Mouse (Mus musculus): ENCODE data around the gene Ndufa10.

DNA sequence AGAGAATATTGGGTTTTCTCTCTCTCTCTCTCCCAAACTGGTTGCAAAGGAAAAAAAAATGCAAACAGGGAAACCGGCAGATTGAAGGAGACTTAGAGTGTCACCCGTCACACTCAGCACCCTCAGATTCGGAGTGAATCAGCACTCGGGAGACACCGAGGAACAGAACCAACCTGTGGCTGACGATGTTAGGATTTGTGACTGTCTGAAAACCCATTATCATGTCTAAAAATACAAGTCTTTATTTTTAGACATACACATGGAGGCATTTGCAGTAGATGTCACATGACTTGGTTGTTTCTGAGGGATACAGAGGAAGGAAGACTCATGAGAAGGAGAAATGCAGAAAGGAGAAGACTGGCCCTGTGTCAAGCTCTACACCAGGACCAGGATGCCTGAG lies 80.5 kb downstream of the Ndufa10 start:
- TF ChIP-seq CTCF (IDR thresholded peaks at IDR 0.05; ENCODE audit: low read depth, low read length): no peak
- no peak for TF ChIP-seq POLR2A (IDR thresholded peaks at IDR 0.05; ENCODE audit: insufficient read depth, low read length)
- no peak for TF ChIP-seq EP300 (IDR thresholded peaks at IDR 0.05; ENCODE audit: insufficient read depth, low read depth, low read length)
